Mouse (Mus musculus): ENCODE data around the gene Pou2f2.
A peak's percentile ranks its signal among the peaks of the same experiment; 100 is the strongest.

Gene Pou2f2

GRCm38 (mm10) chr7:25141761-25142160 lies 37.8 kb downstream of the Pou2f2 start:
- no peak for DNase-seq

- DNase-seq = no peak
Measured at GRCm38 (mm10) chr7:25137553-25137952, 42.0 kb downstream of the Pou2f2 start.

GRCm38 (mm10) chr7:25133092-25134049 lies 46.2 kb downstream of the Pou2f2 start:
- DNase-seq = peak; percentile 91 to 94

- DNase-seq = no peak
Measured at GRCm38 (mm10) chr7:25132318-25132960, 47.1 kb downstream of the Pou2f2 start.

- DNase-seq = no peak
Measured at GRCm38 (mm10) chr7:25131247-25131646, 48.3 kb downstream of the Pou2f2 start.

- DNase-seq = no peak
Measured at GRCm38 (mm10) chr7:25130565-25130964, 49.0 kb downstream of the Pou2f2 start.

GRCm38 (mm10) chr7:25129390-25129979 lies 50.0 kb downstream of the Pou2f2 start:
- no peak for DNase-seq

GRCm38 (mm10) chr7:25127971-25128370 lies 51.6 kb downstream of the Pou2f2 start:
- peak in 1 of 2 experiments; percentile 2 for DNase-seq

- no peak for DNase-seq
Measured at GRCm38 (mm10) chr7:25125716-25126281, 53.7 kb downstream of the Pou2f2 start.

GRCm38 (mm10) chr7:25121240-25121786 lies 58.2 kb downstream of the Pou2f2 start:
- DNase-seq = no peak

GRCm38 (mm10) chr7:25120061-25120834 lies 59.3 kb downstream of the Pou2f2 start:
- no peak for DNase-seq

- DNase-seq = no peak
Measured at GRCm38 (mm10) chr7:25112956-25113603, 66.4 kb downstream of the Pou2f2 start.

- peak; percentile 75 to 79 for DNase-seq
Measured at GRCm38 (mm10) chr7:25112178-25112955, 67.2 kb downstream of the Pou2f2 start.

- peak in 1 of 2 experiments; percentile 40 for DNase-seq
Measured at GRCm38 (mm10) chr7:25110336-25110735, 69.2 kb downstream of the Pou2f2 start.

GRCm38 (mm10) chr7:25109355-25109754 lies 70.2 kb downstream of the Pou2f2 start:
- no peak for DNase-seq

GRCm38 (mm10) chr7:25106790-25107502 lies 72.6 kb downstream of the Pou2f2 start:
- DNase-seq = no peak

GRCm38 (mm10) chr7:25105411-25106160 lies 73.9 kb downstream of the Pou2f2 start:
- peak; percentile 87 to 91 for DNase-seq

GRCm38 (mm10) chr7:25099581-25099980 lies 79.9 kb downstream of the Pou2f2 start:
- DNase-seq = no peak

- DNase-seq = no peak
Measured at GRCm38 (mm10) chr7:25098169-25098568, 81.4 kb downstream of the Pou2f2 start.

Data from cerebellum, postnatal 25 days (tissue).